Mouse (Mus musculus): ENCODE data around the gene Barx1. TPM values are rescaled to one million over a fixed set of nuclear protein-coding genes. Genes with fewer than 3 reads are reported as not detected.

Barx1 gene
- total RNA-seq, 2 experiments from 2014 or later, result not detected

- ATAC-seq (replicated peaks; ENCODE audit: poor library complexity), result no peak
These were observed 43.7 kb downstream of the Barx1 start for GRCm38 (mm10) chr13:48706385-48706951.

- no peak for ATAC-seq (replicated peaks; ENCODE audit: poor library complexity)
These were observed 49.9 kb downstream of the Barx1 start for GRCm38 (mm10) chr13:48712675-48713074.

DNA sequence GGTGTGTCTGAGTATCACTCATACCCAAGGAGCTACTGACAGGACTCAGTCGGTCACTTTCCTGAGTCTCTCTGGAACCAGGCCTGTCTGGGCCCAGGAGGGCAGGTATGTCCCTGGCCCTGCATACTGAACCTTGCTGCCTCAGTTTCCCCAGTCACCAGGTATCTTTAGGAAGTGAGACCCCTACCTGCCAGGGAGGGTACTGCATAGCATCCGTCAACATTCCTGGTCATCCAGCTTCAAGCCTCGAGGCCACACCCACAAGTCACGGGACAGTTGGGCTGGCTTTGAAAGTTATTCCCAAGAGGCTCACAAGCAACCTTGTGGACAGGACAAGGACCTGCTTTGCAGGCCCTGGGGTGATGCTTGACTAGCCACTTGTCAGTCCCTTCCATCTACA lies 53.3 kb downstream of the Barx1 start:
- no peak for ATAC-seq (replicated peaks; ENCODE audit: poor library complexity)

Other genes starting within 250 kb of the Barx1 start
- gene Zfp169, start 149.5 kb upstream of the Barx1 start, total RNA-seq (2015), result 7.8 and 9.4 TPM in 2 replicates
- 12.4 and 16.4 TPM in 2 replicates for gene Zfp169, start 149.5 kb upstream of the Barx1 start, total RNA-seq (2017)
- gene A830005F24Rik, start 149.4 kb upstream of the Barx1 start, total RNA-seq (2015), result 0.71 and 1.0 TPM in 2 replicates
- 1.2 and 1.4 TPM in 2 replicates for gene A830005F24Rik, start 149.4 kb upstream of the Barx1 start, total RNA-seq (2017)
- 3.3 and 4.4 TPM in 2 replicates for gene Ptpdc1, start 37.3 kb upstream of the Barx1 start, total RNA-seq (2015)
- gene Ptpdc1, start 37.3 kb upstream of the Barx1 start, total RNA-seq (2017), result 1.8 and 3.4 TPM in 2 replicates
- gene Phf2, start 208.1 kb downstream of the Barx1 start, total RNA-seq (2015), result 21.6 and 22.1 TPM in 2 replicates
- gene Phf2, start 208.1 kb downstream of the Barx1 start, total RNA-seq (2017), result 7.5 and 9.1 TPM in 2 replicates